Mouse (Mus musculus) bone marrow, adult 2 months (tissue): Measurements from ENCODE around the gene Hebp1.

ENCODE experiments used
- CTCF ChIP-seq: fragments of 200-500 bp; IDR thresholded peaks from 2 replicates; pipeline ENCODE4 v1.5.1; 2011; ENCODE audit warnings: low read length, control low read depth; ENCODE audit not compliant: control insufficient read depth, insufficient read depth
- POLR2A ChIP-seq: fragments of 200-500 bp; IDR thresholded peaks from 2 replicates; pipeline ENCODE4 v1.6.1; 2011; ENCODE audit warnings: low read depth, mild to moderate bottlenecking, control low read depth, low read length, borderline replicate concordance; ENCODE audit not compliant: control insufficient read depth

DNA sequence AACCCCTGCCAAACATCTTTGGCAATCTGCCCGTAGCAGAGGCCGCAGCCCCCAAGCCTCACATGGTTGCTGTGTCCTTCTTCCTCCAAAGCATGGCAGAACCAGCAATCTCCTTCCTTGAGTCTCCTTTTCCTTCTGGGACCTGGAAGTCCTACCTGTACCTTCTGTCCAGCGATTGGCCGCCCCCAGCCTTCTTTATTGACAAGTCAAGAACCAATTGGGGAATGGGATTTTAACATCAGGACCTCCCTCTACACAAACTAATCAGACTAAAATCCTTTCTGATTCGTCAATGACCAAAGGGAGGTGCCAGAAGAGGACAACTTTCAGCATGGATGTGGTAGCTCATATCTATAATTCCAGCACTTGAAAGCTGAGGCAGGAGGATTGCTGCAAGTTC, 22.1 kb upstream of the Hebp1 start:
- no peak for TF ChIP-seq POLR2A
- no peak for TF ChIP-seq CTCF
